Mouse (Mus musculus) 3T3-L1 (cell line): Measurements from ENCODE around the gene Rtkn2.
A peak's percentile ranks its signal among the peaks of the same experiment; 100 is the strongest.
"Not testable (repeated sequence)": the region's sequence is repeated elsewhere in the genome, so short reads cannot be mapped to it uniquely, and the experiment has no call there.

Source experiments
- DNase-seq: peaks from one replicate; pipeline ENCODE4 v3.0.0-alpha.2; 2015; ENCODE audit warnings: low read depth, low spot score

Gene Rtkn2

GRCm38 (mm10) chr10:68075181-68075580, 95.8 kb downstream of the Rtkn2 start:
- no peak for DNase-seq

DNA sequence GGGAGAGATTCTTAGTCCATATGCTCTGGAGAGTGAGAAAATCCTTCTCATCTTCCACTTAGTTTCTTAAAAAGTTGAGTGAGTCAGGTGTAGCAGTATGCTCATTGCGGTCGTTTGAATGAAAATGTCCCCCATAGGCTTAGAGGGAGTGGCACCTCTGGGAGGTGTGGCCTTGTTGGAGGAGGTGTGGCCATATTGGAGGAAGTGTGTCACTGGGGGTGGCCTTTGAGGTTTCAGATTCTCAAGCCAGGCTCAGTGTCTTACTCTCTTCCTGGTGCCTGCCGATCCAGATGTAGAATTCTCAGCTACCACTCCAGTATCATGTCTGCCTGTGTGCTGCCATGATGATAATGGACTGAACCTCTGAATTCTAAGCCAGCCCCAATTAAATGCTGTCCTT, 99.3 kb downstream of the Rtkn2 start:
- no peak for DNase-seq

DNA sequence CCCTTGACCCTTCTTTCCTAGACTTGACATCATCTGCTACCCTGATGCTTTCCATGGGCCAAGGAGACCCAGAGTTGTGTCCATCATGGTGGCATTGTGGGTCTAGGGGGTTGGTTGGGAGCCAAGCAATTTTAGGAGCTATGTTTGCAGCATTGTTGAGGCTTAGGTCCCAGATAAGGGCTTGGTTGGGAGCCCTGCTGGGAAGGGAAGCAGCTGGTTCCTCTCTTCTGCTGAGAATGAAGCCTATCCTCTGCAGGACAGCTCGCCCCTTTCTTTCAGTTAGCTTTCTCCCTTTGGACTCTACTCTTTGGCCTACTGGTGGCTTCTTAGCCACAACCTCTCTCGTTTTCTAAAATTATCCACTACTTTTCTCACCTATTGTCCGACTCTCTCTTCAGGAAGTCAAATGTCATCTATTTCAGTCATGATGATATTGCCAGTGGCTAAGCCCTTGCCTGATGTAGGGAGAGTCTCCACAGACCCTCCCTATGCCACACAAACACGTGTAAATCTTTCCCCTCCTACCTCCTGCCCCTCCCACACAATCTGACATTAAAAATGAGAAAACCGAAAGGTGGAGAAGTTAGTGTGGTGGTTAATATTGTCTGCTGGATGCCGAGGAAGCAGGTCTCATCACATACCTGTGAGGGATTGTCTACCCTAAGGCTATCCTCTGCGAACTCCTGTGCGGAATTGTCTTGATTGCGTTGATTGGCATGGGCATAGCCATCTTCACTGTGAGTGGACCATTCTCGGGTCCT, 100.7 kb downstream of the Rtkn2 start:
- DNase-seq = no peak

- DNase-seq = no peak
These were observed 102.3 kb downstream of the Rtkn2 start for GRCm38 (mm10) chr10:68081712-68082111.

DNA sequence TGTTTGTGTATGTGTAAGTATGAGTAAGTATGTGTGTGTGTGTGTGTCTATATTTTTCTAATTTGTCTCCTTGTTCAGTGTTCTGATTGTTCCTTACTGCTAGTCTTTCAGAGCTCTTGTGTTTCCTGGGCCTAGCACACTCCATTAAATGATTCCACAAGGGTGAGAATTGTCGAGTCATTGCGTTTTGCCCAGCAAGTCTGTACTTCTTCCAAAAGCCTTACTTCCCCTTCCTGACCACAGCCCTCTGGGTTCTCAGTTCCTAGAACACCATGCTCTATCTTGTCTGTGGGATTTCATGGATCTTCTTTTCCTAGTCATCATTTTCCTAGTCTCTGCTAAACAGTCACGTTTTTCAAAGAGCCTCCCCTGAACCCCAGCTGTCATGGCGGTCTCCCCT, 106.2 kb downstream of the Rtkn2 start:
- no peak for DNase-seq

DNA sequence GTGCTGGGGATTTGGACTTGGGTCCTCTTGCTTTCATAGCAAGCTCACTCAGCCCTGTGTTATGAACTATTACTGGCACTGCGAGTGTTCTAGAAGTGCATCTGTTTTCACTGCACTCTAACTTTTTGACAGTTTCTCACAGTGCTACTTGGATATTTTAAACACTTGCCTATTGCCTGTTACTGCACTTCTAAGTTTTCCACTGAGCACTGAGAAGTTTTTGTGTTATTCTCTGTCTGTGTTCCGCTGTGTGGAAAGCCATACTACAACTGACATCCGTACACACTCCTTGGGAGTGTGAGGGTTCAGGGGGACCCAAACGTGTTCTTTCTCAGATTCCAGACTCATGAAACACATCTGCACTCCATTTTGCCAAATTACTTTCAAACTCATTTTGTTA, 107.6 kb downstream of the Rtkn2 start:
- peak; percentile 10 for DNase-seq

DNA sequence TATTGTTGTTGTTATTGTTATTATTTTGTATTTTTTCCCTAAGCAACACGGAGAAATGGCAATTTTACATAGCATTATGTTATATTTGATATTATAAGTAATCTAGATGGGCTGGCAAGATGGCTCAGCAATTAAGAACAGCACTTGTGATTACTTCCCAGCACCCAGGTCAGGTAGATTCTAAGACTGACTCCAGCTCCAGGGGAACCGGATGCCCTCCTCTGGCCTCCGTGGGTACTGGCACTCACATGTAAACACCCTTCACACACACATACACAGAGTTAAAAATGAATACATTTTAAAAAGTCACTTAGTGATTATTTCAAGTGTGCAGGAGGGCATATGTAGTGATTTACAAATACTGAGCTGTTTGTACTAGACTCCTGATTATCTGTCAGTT, 108.4 kb downstream of the Rtkn2 start:
- peak; percentile 43 for DNase-seq

GRCm38 (mm10) chr10:68089435-68090196, 110.2 kb downstream of the Rtkn2 start:
- peak; percentile 61 for DNase-seq

GRCm38 (mm10) chr10:68090197-68090535, 110.8 kb downstream of the Rtkn2 start:
- peak; percentile 95 for DNase-seq

GRCm38 (mm10) chr10:68090544-68090943, 111.2 kb downstream of the Rtkn2 start:
- peak; percentile 68 for DNase-seq

DNA sequence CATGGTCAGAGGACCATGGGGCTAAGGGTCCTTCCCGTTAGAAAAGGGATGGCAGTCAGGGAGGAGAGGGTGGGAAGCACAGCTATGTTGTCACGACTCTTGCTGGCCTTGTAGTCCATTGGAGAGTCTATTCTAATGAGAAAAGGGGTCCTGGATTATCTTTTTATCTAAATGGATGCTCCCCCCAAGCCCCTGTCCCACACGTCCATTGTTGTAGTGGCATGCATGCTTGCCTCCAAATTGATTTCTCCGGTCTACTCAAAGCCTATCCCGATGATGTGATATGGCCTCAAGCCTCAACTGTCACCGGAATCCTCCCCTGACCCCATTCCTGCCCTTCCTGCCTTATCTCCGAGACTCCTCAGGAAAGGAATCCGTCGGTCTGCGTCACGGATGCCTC, 111.6 kb downstream of the Rtkn2 start:
- DNase-seq = no peak

DNA sequence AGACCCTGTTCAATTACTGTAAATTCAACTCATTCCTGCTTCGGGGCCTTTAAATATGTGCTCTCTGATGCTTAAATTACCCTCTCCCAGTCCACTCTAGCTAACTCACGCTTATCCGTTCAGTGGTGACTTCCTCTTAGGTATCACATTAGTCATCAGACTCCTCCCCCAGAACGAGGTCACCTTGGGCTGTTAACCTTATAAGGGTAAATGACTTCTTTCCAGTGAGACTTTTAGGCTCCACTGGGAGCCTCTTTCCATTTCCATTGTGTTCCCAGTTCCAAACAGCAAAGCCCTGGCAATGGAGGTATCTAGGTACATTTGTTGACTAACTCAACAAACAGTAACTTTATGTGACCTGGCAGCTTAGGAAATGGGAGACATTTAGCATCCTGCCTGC, 112.5 kb downstream of the Rtkn2 start:
- DNase-seq = peak; percentile 49

GRCm38 (mm10) chr10:68093496-68093895, 114.1 kb downstream of the Rtkn2 start:
- no peak for DNase-seq

GRCm38 (mm10) chr10:68095136-68095535, 115.8 kb downstream of the Rtkn2 start:
- DNase-seq = no peak

DNA sequence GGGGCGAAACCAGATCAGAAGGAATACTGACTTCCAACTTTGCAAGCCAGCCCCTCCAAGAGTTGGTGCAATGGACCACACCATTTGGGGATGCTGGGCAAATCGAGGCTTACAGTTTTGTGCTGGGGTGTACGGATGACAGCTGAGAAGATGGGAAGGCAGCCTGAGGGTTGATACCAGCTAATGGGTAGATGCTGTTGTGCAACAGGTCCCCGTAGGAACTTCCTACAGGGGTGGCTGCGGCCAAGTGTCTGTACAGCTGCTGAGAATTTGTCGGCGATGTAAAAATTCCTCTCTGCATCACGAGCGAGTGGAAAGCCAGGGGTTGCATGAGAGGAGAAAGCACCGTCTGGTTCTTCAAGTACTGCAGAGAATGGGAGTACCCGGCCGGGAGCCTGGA, 117.0 kb downstream of the Rtkn2 start:
- DNase-seq = no peak

GRCm38 (mm10) chr10:68097821-68098675, 118.7 kb downstream of the Rtkn2 start:
- DNase-seq = no peak

DNA sequence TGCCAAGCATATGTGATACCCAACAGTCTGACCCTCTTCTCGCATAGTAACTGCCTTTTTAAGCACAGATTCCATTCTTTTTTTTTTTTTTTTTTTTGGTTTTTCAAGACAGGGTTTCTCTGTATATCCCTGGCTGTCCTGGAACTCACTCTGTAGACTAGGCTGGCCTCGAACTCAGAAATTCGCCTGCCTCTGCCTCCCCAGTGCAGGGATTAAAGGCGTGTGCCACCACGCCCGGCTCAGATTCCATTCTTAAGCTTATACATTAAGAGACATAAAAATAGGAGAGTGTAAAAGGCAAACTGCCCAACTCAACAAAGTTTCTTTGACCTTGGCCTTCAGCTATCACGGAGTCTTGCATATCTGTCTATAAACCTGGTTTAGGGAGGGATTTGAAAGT, 120.4 kb downstream of the Rtkn2 start:
- DNase-seq = not testable (repeated sequence)

- DNase-seq = no peak
These were observed 121.1 kb downstream of the Rtkn2 start for GRCm38 (mm10) chr10:68100506-68100905.

GRCm38 (mm10) chr10:68101251-68101650, 121.9 kb downstream of the Rtkn2 start:
- no peak for DNase-seq

DNA sequence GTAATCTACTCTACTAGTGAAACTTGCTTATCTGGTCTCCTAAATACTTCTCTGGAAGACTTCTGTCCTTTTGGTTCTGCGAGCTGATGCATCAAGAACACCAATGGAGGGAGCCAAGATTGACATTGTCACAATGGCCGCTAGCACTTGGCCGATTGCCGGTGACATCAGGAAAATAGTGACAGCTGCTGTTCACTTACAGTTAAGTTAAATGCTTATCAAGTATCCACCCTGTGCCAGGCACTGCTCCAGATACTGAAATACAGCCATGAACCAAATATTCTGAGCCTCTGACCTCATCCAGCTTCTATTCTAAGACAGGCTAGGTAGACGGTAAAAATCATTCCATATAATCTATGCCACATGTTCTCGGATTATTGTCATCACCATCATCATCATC, 123.2 kb downstream of the Rtkn2 start:
- no peak for DNase-seq

GRCm38 (mm10) chr10:68103078-68103855, 123.9 kb downstream of the Rtkn2 start:
- DNase-seq = no peak
